Mouse (Mus musculus): ENCODE data around the gene Eif3l. TPM values are rescaled to one million over a fixed set of nuclear protein-coding genes. Genes with fewer than 3 reads are reported as not detected.

Eif3l gene
- total and polyA plus RNA-seq, 2 experiments from 2014 or later: 179 to 218 TPM

DNA sequence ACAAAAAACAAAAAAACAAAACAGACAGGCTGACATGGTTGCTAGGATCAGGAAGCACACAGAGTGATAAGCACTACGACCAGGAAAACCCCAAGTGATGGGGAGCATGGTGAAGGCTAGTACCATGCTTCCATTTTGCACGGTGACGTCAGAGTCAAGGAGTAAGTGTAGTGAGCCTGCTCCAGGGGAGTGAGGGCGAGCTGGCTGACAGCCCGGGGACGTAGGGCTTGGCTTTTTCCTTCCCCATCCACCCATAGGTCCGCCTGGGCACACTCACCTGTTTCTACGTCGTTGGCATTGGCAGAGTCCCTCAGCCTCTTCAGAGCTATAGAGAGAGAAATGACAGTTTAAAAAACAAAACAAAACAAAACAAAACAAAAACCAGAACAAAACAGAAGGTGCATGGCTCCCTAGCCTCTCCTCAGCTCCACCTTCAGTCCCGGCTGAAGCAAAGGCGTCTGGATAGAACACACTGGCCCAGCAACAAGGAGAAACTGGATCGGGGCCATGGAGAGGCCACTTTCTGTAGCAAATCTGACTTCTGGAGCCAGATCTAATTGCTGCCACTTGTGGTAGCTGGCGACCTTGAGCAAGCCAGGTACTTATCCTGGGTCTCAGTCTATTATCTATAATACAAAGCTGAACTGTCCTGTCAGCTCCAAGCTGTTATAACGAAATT, 14.0 kb upstream of the Eif3l start:
- Histone ChIP-seq H3K9me3 (ENCODE audit: low read length) (no peaks in the 10 kb centered on the region), H3K4me1 (ENCODE audit: insufficient read depth) (no peaks in the 10 kb centered on the region; the same call in 1 of the 2 replicates), H3K4me2 (ENCODE audit: low read depth) (no peak overlapping the region), H3K9ac (no peak overlapping the region), H3K27ac (ENCODE audit: low read depth, low read length) (no peak overlapping the region), H3K27me3 (ENCODE audit: insufficient read depth, low read length) (no peaks in the 10 kb centered on the region), H3K36me3 (ENCODE audit: insufficient read depth) (peaks cover 47% of the 10 kb centered on the region), H3K4me3 (ENCODE audit: low read depth, low read length) (no peak overlapping the region)
- 73% methylated on average over 14 of the region's 14 CpGs for WGBS
- ATAC-seq (no peak), DNase-seq (no peak)
- TF ChIP-seq CTCF (IDR thresholded peaks at IDR 0.05; ENCODE audit: low read depth): no peak

- no peak for TF ChIP-seq CTCF (IDR thresholded peaks at IDR 0.05; ENCODE audit: low read depth)
- no peaks in the 10 kb centered on the region; the same call in 1 of the 2 replicates for H3K4me1 ChIP-seq (ENCODE audit: insufficient read depth)
- H3K36me3 ChIP-seq (ENCODE audit: insufficient read depth): peaks cover 33% of the 10 kb centered on the region
- peak within 1 kb of the TSS; percentile 81 for H3K4me3 ChIP-seq (ENCODE audit: low read depth, low read length)
- peak; percentile 100 for ATAC-seq
- H3K4me2 ChIP-seq (ENCODE audit: low read depth): peak within 1 kb of the TSS; percentile 65
- peak; percentile 99 for DNase-seq
- no peaks in the 10 kb centered on the region for H3K9me3 ChIP-seq (ENCODE audit: low read length)
- H3K27ac ChIP-seq (ENCODE audit: low read depth, low read length): peak within 1 kb of the TSS; percentile 74
- peak within 1 kb of the TSS; percentile 78 for H3K9ac ChIP-seq
- no peaks in the 10 kb centered on the region for H3K27me3 ChIP-seq (ENCODE audit: insufficient read depth, low read length)
- WGBS: 2% methylated on average over 78 of the region's 80 CpGs
These were observed 12.4 kb upstream of the Eif3l start, which contains the start of gene Ankrd54 for GRCm38 (mm10) chr15:79062376-79063159. Ankrd54 (minus strand) TSS chr15:79062893.

GRCm38 (mm10) chr15:79063160-79063740, 11.7 kb upstream of the Eif3l start:
- Histone ChIP-seq H3K27me3 (ENCODE audit: insufficient read depth, low read length) (no peaks in the 10 kb centered on the region), H3K9ac (no peak overlapping the region), H3K4me2 (ENCODE audit: low read depth) (peak overlapping the region; percentile 48), H3K4me1 (ENCODE audit: insufficient read depth) (no peaks in the 10 kb centered on the region; the same call in 1 of the 2 replicates), H3K9me3 (ENCODE audit: low read length) (no peaks in the 10 kb centered on the region), H3K27ac (ENCODE audit: low read depth, low read length) (no peak overlapping the region), H3K36me3 (ENCODE audit: insufficient read depth) (peaks cover 27% of the 10 kb centered on the region), H3K4me3 (ENCODE audit: low read depth, low read length) (peak overlapping the region; percentile 21)
- ATAC-seq: no peak
- 8% methylated on average over 14 of the region's 14 CpGs for WGBS
- no peak for DNase-seq
- TF ChIP-seq CTCF (IDR thresholded peaks at IDR 0.05; ENCODE audit: low read depth): no peak

DNA sequence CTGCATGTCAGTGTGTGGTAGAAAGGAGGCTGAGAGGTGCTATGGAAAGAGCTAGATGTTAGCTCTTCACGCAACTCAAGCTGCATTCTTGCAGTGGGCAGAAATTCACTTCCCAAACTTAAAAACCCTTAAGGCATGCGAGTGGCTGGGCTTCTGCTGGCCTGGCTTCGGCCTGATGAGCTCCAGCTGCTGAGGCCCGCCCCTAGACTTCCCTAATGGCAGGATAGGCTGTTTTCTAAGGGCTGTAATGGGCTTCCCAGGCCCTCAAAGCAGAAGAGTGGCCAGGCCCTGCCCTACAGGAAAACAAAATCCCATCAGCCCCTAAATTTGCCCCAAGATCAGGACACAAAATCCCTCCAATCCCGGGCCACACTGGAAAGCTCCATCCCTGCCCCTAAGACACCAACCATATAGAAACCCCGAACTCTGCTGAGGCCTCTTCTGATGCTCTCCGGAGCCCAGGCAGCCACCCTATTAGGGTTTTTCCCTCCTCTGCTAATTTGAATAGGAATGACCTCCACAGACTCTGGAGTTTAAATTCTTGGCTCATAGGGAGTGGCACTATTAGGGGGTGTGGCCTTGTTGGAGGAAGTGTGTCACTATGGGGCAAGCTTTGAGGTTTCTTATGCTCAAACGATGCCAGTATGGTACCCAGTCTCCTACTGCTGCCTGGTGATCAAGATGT, 9.8 kb upstream of the Eif3l start:
- Histone ChIP-seq H3K36me3 (ENCODE audit: insufficient read depth) (peaks cover 7% of the 10 kb centered on the region; the same call in 1 of the 2 replicates), H3K4me2 (ENCODE audit: low read depth) (no peak overlapping the region), H3K27me3 (ENCODE audit: insufficient read depth, low read length) (no peaks in the 10 kb centered on the region), H3K4me3 (ENCODE audit: low read depth, low read length) (no peak overlapping the region), H3K27ac (ENCODE audit: low read depth, low read length) (no peak overlapping the region), H3K4me1 (ENCODE audit: insufficient read depth) (no peaks in the 10 kb centered on the region; the same call in 1 of the 2 replicates), H3K9me3 (ENCODE audit: low read length) (no peaks in the 10 kb centered on the region), H3K9ac (no peak overlapping the region)
- DNase-seq (no peak), ATAC-seq (no peak)
- whole genome bisulfite sequencing: 72% methylated on average over 8 of the region's 8 CpGs
- no peak for TF ChIP-seq CTCF (IDR thresholded peaks at IDR 0.05; ENCODE audit: low read depth)

GRCm38 (mm10) chr15:79066276-79066675, 8.7 kb upstream of the Eif3l start:
- H3K27me3 ChIP-seq (ENCODE audit: insufficient read depth, low read length): no peaks in the 10 kb centered on the region
- H3K9ac ChIP-seq: no peak overlapping the region
- TF ChIP-seq CTCF (IDR thresholded peaks at IDR 0.05; ENCODE audit: low read depth): no peak
- WGBS: 35% methylated on average over 2 of the region's 2 CpGs
- H3K9me3 ChIP-seq (ENCODE audit: low read length): no peaks in the 10 kb centered on the region
- H3K4me2 ChIP-seq (ENCODE audit: low read depth): no peak overlapping the region
- no peak overlapping the region for H3K4me3 ChIP-seq (ENCODE audit: low read depth, low read length)
- H3K27ac ChIP-seq (ENCODE audit: low read depth, low read length): no peak overlapping the region
- ATAC-seq (no peak), DNase-seq (no peak)
- H3K4me1 ChIP-seq (ENCODE audit: insufficient read depth): no peaks in the 10 kb centered on the region; the same call in 1 of the 2 replicates
- H3K36me3 ChIP-seq (ENCODE audit: insufficient read depth): no peaks in the 10 kb centered on the region

- H3K9me3 ChIP-seq (ENCODE audit: low read length): no peaks in the 10 kb centered on the region
- ATAC-seq: no peak
- WGBS: 84% methylated on average over 3 of the region's 3 CpGs
These were observed 7.3 kb upstream of the Eif3l start for GRCm38 (mm10) chr15:79067631-79068030.

More at GRCm38 (mm10) chr15:79067631-79068030, 7.3 kb upstream of the Eif3l start:
- Histone ChIP-seq H3K27me3 (ENCODE audit: insufficient read depth, low read length) (no peaks in the 10 kb centered on the region), H3K9ac (no peak overlapping the region), H3K36me3 (ENCODE audit: insufficient read depth) (no peaks in the 10 kb centered on the region), H3K4me1 (ENCODE audit: insufficient read depth) (no peaks in the 10 kb centered on the region; the same call in 1 of the 2 replicates), H3K4me2 (ENCODE audit: low read depth) (no peak overlapping the region), H3K27ac (ENCODE audit: low read depth, low read length) (no peak overlapping the region), H3K4me3 (ENCODE audit: low read depth, low read length) (no peak overlapping the region)
- TF ChIP-seq CTCF (IDR thresholded peaks at IDR 0.05; ENCODE audit: low read depth): no peak
- no peak for DNase-seq
